Mouse (Mus musculus): ENCODE results near the gene Ppp1r14a. TPM values are rescaled to one million over a fixed set of nuclear protein-coding genes. Genes with fewer than 3 reads are reported as not detected.

Gene Ppp1r14a
- polyA plus RNA-seq, 1 experiment from 2014 or later: 59.7 TPM

DNA sequence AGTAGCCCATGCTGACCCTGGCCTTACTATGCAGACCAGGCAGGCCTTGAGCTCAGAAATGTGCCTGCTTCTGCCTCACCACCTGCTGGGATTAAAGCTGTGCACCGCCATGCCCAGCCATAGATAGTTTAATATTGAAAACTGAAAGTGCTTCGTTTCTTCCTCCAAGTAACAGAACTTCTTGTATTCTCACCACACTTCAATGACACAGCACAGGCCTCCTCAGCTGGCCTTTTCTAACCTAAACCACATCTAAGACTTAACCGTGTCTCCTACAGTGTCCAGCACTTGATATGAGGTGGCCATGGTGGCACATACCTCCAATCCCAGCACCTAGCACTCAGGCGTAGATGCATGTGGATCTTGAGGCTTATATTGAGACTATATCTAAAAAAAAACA is 18.7 kb upstream of the Ppp1r14a start:
- Histone ChIP-seq H3K4me3 (ENCODE audit: low read depth, low read length) (no peak overlapping the region), H3K9ac (ENCODE audit: low read length) (no peak overlapping the region), H3K27me3 (replicated peaks; ENCODE audit: control insufficient read depth, insufficient read depth, low read length) (no peaks in the 10 kb centered on the region), H3K36me3 (ENCODE audit: control insufficient read depth, insufficient read depth, low read length) (no peaks in the 10 kb centered on the region), H3K9me3 (ENCODE audit: control insufficient read depth, low read length) (no peaks in the 10 kb centered on the region), H3K4me2 (ENCODE audit: low read length) (no peak overlapping the region), H3K27ac (ENCODE audit: low read depth) (no peak overlapping the region), H3K4me1 (replicated peaks; ENCODE audit: control insufficient read depth, insufficient read depth, low read length) (peaks cover 10% of the 10 kb centered on the region)
- WGBS: 80% methylated on average over 4 of the region's 4 CpGs
- no peak for ATAC-seq (replicated peaks; ENCODE audit: low FRiP score, low TSS enrichment, low read depth)
- no peak for DNase-seq (ENCODE audit: low spot score)

DNA sequence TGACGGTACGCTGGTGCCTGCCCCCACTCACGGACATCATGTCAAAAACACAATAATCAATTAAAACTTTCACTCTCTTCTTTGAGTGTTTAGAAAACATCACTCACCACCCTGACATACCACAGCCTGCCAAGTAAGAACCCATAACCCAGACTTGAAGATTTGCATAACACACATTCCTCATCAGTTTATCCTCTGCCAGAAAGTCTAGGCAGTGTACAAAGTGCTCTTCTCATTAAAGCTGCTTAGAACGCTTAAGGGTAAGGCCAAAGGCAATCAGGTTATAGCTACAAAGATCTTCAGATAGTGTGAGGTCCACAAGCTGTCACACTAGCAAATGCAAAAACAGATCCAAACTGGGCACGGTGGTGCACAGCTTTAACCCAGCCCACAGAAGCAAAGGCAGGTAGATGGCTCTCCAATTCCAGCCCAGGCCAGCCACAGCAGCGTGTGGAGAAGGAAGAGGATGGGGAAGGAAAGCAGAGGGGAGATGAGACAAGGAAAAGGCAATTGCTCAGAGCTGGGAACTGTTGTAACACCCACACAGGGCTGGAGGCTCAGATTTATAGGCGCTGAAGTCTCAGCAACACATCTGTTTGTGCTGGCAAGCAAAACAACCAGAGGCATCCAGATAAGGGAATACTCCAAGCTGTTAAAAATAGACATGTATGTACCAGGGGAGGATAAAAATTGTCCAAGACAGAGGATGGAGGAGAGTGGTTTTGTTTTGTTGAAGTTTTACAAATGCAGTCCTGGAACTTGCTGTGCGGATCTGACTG is 17.2 kb upstream of the Ppp1r14a start:
- 48% methylated on average over 8 of the region's 8 CpGs for WGBS
- H3K9ac ChIP-seq (ENCODE audit: low read length): no peak overlapping the region
- ATAC-seq (replicated peaks; ENCODE audit: low FRiP score, low TSS enrichment, low read depth) (no peak), DNase-seq (ENCODE audit: low spot score) (no peak)
- no peaks in the 10 kb centered on the region for H3K36me3 ChIP-seq (ENCODE audit: control insufficient read depth, insufficient read depth, low read length)
- no peak overlapping the region for H3K4me3 ChIP-seq (ENCODE audit: low read depth, low read length)
- H3K4me1 ChIP-seq (replicated peaks; ENCODE audit: control insufficient read depth, insufficient read depth, low read length): peaks cover 5% of the 10 kb centered on the region
- no peak overlapping the region for H3K4me2 ChIP-seq (ENCODE audit: low read length)
- H3K27me3 ChIP-seq (replicated peaks; ENCODE audit: control insufficient read depth, insufficient read depth, low read length): no peaks in the 10 kb centered on the region
- H3K27ac ChIP-seq (ENCODE audit: low read depth): no peak overlapping the region
- no peaks in the 10 kb centered on the region for H3K9me3 ChIP-seq (ENCODE audit: control insufficient read depth, low read length)

DNA sequence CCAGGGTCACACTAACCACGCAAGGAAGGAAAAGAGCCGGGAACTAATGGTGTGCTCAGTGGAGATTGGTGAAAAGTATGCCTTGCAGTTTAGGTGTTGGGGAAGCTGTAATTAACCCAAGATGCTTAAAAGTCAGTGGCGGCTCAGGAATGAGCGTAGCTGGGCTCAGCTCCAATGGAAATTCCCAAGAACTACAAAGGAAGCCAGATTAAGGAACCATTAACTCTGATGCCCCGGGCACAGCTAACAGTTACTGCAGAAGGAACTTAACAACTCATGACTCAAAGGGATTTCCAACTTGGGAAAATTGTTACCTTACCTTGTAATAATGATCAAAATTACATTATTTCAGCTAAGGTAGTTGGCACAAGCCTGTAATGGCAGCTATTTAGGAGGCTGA is 12.4 kb upstream of the Ppp1r14a start:
- no peaks in the 10 kb centered on the region for H3K36me3 ChIP-seq (ENCODE audit: control insufficient read depth, insufficient read depth, low read length)
- H3K27ac ChIP-seq (ENCODE audit: low read depth): no peak overlapping the region
- H3K4me1 ChIP-seq (replicated peaks; ENCODE audit: control insufficient read depth, insufficient read depth, low read length): peaks cover 10% of the 10 kb centered on the region
- H3K9ac ChIP-seq (ENCODE audit: low read length): no peak overlapping the region
- H3K9me3 ChIP-seq (ENCODE audit: control insufficient read depth, low read length): no peaks in the 10 kb centered on the region
- ATAC-seq (replicated peaks; ENCODE audit: low FRiP score, low TSS enrichment, low read depth) (no peak), DNase-seq (ENCODE audit: low spot score) (no peak)
- no peak overlapping the region for H3K4me3 ChIP-seq (ENCODE audit: low read depth, low read length)
- peaks cover 6% of the 10 kb centered on the region; the same call in 1 of the 2 replicates for H3K27me3 ChIP-seq (replicated peaks; ENCODE audit: control insufficient read depth, insufficient read depth, low read length)
- no peak overlapping the region for H3K4me2 ChIP-seq (ENCODE audit: low read length)
- 78% methylated on average over 5 of the region's 5 CpGs for WGBS

DNA sequence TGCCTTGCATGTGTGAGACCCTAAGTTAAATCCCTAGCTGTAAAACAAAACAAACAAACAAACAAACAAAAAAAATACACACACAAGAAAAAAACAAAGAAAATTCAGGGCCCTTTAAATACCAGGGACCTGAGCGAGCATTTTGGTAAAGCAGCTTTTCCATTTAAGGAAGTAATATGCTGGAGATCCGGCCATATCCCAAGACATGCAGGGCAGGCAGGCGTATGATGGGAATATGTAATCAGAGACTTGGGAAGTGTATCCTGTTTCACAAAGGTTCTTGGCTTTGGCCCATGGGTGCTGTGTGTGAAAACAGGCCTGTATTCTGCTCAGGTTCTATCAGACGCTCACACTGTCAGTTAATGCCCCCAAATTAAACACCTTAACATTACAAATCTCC is 11.6 kb upstream of the Ppp1r14a start:
- H3K36me3 ChIP-seq (ENCODE audit: control insufficient read depth, insufficient read depth, low read length): no peaks in the 10 kb centered on the region
- no peak overlapping the region for H3K4me3 ChIP-seq (ENCODE audit: low read depth, low read length)
- no peak overlapping the region for H3K27ac ChIP-seq (ENCODE audit: low read depth)
- H3K4me1 ChIP-seq (replicated peaks; ENCODE audit: control insufficient read depth, insufficient read depth, low read length): peaks cover 8% of the 10 kb centered on the region; the same call in 1 of the 2 replicates
- no peak overlapping the region for H3K4me2 ChIP-seq (ENCODE audit: low read length)
- WGBS: 71% methylated on average over 4 of the region's 4 CpGs
- no peaks in the 10 kb centered on the region for H3K9me3 ChIP-seq (ENCODE audit: control insufficient read depth, low read length)
- no peak overlapping the region for H3K9ac ChIP-seq (ENCODE audit: low read length)
- DNase-seq (ENCODE audit: low spot score) (no peak), ATAC-seq (replicated peaks; ENCODE audit: low FRiP score, low TSS enrichment, low read depth) (no peak)
- peaks cover 6% of the 10 kb centered on the region for H3K27me3 ChIP-seq (replicated peaks; ENCODE audit: control insufficient read depth, insufficient read depth, low read length)

DNA sequence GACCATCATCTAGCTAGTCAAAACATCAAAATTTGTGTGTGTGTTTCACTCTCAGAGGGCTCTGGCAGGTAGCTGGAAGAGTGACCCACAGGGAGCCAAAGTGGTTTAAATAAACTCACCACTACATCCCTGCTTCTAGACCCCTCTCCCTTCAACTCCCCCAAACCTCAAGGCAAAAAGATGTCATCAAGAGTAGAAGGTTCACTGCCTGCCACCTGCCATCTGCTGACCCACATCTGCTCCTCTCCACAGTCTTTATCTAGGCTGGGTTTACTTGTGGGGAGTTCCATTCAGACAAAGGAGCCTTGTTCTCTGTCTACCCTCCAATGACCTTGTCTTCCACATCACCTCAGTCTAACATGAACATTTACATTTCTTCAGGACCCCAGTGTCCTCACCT is 9.8 kb upstream of the Ppp1r14a start:
- ATAC-seq (replicated peaks; ENCODE audit: low FRiP score, low TSS enrichment, low read depth) (no peak), DNase-seq (ENCODE audit: low spot score) (no peak)
- Histone ChIP-seq H3K9ac (ENCODE audit: low read length) (no peak overlapping the region), H3K9me3 (ENCODE audit: control insufficient read depth, low read length) (no peaks in the 10 kb centered on the region), H3K27me3 (replicated peaks; ENCODE audit: control insufficient read depth, insufficient read depth, low read length) (peaks cover 8% of the 10 kb centered on the region), H3K4me1 (replicated peaks; ENCODE audit: control insufficient read depth, insufficient read depth, low read length) (peaks cover 8% of the 10 kb centered on the region; the same call in 1 of the 2 replicates), H3K4me2 (ENCODE audit: low read length) (peak overlapping the region; percentile 88), H3K27ac (ENCODE audit: low read depth) (peak overlapping the region; percentile 39; the same call in 1 of the 2 replicates), H3K4me3 (ENCODE audit: low read depth, low read length) (0 out of 2 replicates have a peak overlapping the region, but pooled peaks have one; percentile 53), H3K36me3 (ENCODE audit: control insufficient read depth, insufficient read depth, low read length) (no peaks in the 10 kb centered on the region)

DNA sequence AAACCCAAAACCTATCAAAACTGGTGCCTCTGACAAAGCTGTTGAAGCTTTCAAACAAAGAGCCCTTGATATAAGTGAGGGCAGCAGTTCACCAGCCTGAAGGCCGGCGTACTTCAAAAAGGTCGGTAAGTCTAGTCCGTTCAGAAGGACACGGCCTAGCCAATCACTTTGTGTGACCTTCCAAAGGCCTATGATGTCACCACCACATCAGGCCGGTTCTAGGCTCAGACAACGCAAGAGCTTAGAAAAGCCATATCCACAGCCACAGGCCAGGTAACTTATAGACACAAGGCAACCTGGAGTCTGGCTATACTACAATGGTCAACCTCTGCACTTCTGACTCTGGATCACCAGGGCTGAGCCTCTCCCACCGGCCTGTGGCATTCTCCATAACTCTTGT is 9.2 kb upstream of the Ppp1r14a start:
- no peak overlapping the region; the same call in 1 of the 2 replicates for H3K9ac ChIP-seq (ENCODE audit: low read length)
- peaks cover 8% of the 10 kb centered on the region for H3K27me3 ChIP-seq (replicated peaks; ENCODE audit: control insufficient read depth, insufficient read depth, low read length)
- H3K27ac ChIP-seq (ENCODE audit: low read depth): peak overlapping the region; percentile 39; the same call in 1 of the 2 replicates
- H3K4me3 ChIP-seq (ENCODE audit: low read depth, low read length): peak overlapping the region; percentile 53
- peak; percentile 68 for DNase-seq (ENCODE audit: low spot score)
- H3K9me3 ChIP-seq (ENCODE audit: control insufficient read depth, low read length): no peaks in the 10 kb centered on the region
- no peaks in the 10 kb centered on the region for H3K36me3 ChIP-seq (ENCODE audit: control insufficient read depth, insufficient read depth, low read length)
- peaks cover 8% of the 10 kb centered on the region; the same call in 1 of the 2 replicates for H3K4me1 ChIP-seq (replicated peaks; ENCODE audit: control insufficient read depth, insufficient read depth, low read length)
- peak overlapping the region; percentile 88 for H3K4me2 ChIP-seq (ENCODE audit: low read length)
- WGBS: 18% methylated on average over 8 of the region's 8 CpGs
- no peak for ATAC-seq (replicated peaks; ENCODE audit: low FRiP score, low TSS enrichment, low read depth)

DNA sequence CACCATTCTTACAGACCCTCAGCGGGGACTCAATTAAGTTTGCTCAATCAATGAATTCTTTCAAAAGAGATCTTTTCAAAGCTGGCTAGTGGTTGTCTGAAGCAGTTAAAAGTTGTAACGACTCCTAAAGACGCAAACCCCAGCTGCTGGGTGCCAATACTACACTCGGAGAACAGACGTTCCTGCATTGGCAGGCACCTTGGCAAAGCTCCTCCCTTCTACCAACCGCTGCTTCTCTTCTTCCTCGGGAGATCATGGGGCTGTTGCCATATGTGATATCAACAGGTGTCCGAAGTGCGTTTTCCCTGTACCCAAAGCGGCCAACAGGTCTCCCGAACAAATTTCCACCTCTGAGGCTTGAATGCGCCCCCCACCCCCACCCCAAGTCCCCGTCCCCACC is 8.3 kb upstream of the Ppp1r14a start:
- peaks cover 8% of the 10 kb centered on the region for H3K27me3 ChIP-seq (replicated peaks; ENCODE audit: control insufficient read depth, insufficient read depth, low read length)
- H3K36me3 ChIP-seq (ENCODE audit: control insufficient read depth, insufficient read depth, low read length): no peaks in the 10 kb centered on the region
- H3K9me3 ChIP-seq (ENCODE audit: control insufficient read depth, low read length): no peaks in the 10 kb centered on the region
- ATAC-seq (replicated peaks; ENCODE audit: low FRiP score, low TSS enrichment, low read depth): no peak
- H3K4me2 ChIP-seq (ENCODE audit: low read length): peak overlapping the region; percentile 88
- DNase-seq (ENCODE audit: low spot score): no peak
- H3K4me3 ChIP-seq (ENCODE audit: low read depth, low read length): peak overlapping the region; percentile 53
- peak overlapping the region; percentile 65 for H3K9ac ChIP-seq (ENCODE audit: low read length)
- peak overlapping the region; percentile 34; the same call in 1 of the 2 replicates for H3K27ac ChIP-seq (ENCODE audit: low read depth)
- peaks cover 8% of the 10 kb centered on the region; the same call in 1 of the 2 replicates for H3K4me1 ChIP-seq (replicated peaks; ENCODE audit: control insufficient read depth, insufficient read depth, low read length)
- 11% methylated on average over 13 of the region's 13 CpGs for WGBS

DNA sequence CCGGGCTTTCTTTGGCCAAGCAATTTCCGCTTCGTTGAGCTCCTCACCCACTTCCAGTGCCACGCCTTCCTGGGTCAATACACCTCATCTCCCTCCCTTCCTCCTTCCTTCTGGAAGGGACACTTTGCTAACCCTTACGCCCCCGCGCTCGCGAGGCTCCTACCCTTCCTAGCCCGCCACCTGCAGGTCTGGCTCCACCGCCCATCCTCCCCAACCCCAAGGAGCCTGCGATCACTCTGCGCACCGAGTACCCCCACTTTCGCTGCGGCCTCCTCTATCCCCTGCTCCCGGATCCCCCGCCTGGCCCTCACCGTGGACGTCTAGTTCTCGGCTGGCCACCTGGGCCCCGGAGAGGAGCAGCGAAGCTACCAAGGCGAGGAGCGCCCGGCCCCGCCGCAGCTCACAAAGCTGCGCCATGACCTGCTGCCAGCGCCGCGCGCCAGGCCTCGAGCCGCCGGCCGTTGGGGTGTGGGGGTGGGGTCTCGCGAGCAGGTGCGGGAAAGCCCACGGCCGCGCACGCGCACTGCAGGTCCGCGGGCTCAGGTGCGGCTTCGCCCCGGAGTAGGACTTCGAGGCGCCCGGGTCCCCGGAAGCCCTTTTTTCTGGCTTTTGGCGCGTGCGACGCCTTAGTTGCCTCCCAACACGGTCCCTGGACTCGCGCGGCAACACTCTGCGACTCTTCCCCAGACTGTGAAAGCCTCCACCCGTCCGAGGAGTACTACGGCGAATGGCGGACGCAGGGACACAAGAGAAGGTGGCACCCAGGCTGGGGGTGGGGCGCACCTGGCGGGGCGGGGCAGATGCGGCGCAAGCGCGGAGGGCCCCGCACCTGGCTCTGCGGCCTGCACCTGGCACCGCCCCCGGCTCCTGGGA is 7.7 kb upstream of the Ppp1r14a start, which contains the start of gene Spint2:
Spint2 (minus strand) TSS at position 712 of the 873 bp plus-strand sequence.
- peak within 1 kb of the TSS; percentile 88 for H3K4me2 ChIP-seq (ENCODE audit: low read length)
- WGBS: under 1% methylated on average over 80 of the region's 80 CpGs
- ATAC-seq (replicated peaks; ENCODE audit: low FRiP score, low TSS enrichment, low read depth) (peak; percentile 91), DNase-seq (ENCODE audit: low spot score) (peak; percentile 91)
- H3K27me3 ChIP-seq (replicated peaks; ENCODE audit: control insufficient read depth, insufficient read depth, low read length): peaks cover 8% of the 10 kb centered on the region
- no peaks in the 10 kb centered on the region for H3K9me3 ChIP-seq (ENCODE audit: control insufficient read depth, low read length)
- H3K4me3 ChIP-seq (ENCODE audit: low read depth, low read length): peak within 1 kb of the TSS; percentile 53
- H3K36me3 ChIP-seq (ENCODE audit: control insufficient read depth, insufficient read depth, low read length): no peaks in the 10 kb centered on the region
- peak within 1 kb of the TSS; percentile 65 for H3K9ac ChIP-seq (ENCODE audit: low read length)
- H3K27ac ChIP-seq (ENCODE audit: low read depth): peak within 1 kb of the TSS; percentile 66
- H3K4me1 ChIP-seq (replicated peaks; ENCODE audit: control insufficient read depth, insufficient read depth, low read length): peaks cover 8% of the 10 kb centered on the region; the same call in 1 of the 2 replicates
